Mouse (Mus musculus) midbrain, embryonic 15.5 days (tissue): ENCODE measurements around the gene Lamp1. TPM values are rescaled to one million over a fixed set of nuclear protein-coding genes. Genes with fewer than 3 reads are reported as not detected.

Source experiments
- ATAC-seq: fragments of 200-750 bp; cut with Nextera tagmentation; replicated peaks from 2 replicates; pipeline ENCODE4 v1.8.0; 2017; ENCODE audit warnings: moderate TSS enrichment
- H3K27ac ChIP-seq: fragments of 300-500 bp; sonication (generic); 2 replicates; pipeline ENCODE4 v1.5.1; 2015; ENCODE audit warnings: mild to moderate bottlenecking, inconsistent platforms
- H3K27me3 ChIP-seq: fragments of 300-500 bp; sonication (generic); replicated peaks from 2 replicates; pipeline ENCODE4 v1.6.1; 2015; ENCODE audit warnings: inconsistent platforms
- H3K36me3 ChIP-seq: fragments of 300-500 bp; sonication (generic); replicated peaks from 2 replicates; pipeline ENCODE4 v1.6.1; 2015; ENCODE audit warnings: inconsistent platforms
- H3K4me1 ChIP-seq: fragments of 300-500 bp; sonication (generic); 2 replicates; pipeline ENCODE4 v1.6.1; 2015; ENCODE audit warnings: inconsistent platforms
- H3K4me2 ChIP-seq: fragments of 300-500 bp; sonication (generic); 2 replicates; pipeline ENCODE4 v1.6.1; 2015; ENCODE audit warnings: inconsistent platforms, mild to moderate bottlenecking, moderate library complexity
- H3K4me3 ChIP-seq: fragments of 300-500 bp; sonication (generic); 2 replicates; pipeline ENCODE4 v1.5.1; 2015; ENCODE audit warnings: mild to moderate bottlenecking, inconsistent platforms
- H3K9ac ChIP-seq: fragments of 300-500 bp; sonication (generic); 2 replicates; pipeline ENCODE4 v1.6.1; 2015; ENCODE audit warnings: mild to moderate bottlenecking, inconsistent platforms
- H3K9me3 ChIP-seq: fragments of 300-500 bp; sonication (generic); 2 replicates; pipeline ENCODE4 v1.6.1; 2016; ENCODE audit warnings: inconsistent platforms
- WGBS: fragments of 180-500 bp; shearing (Covaris S2); methylation state at CpG from one replicate; pipeline ENCODE4 v1.1.7; 2015; ENCODE audit warnings: mixed read lengths; 5-methylcytosine and 5-hydroxymethylcytosine counted together
- polyA plus RNA-seq: library from polyadenylated mRNA; unstranded; fragments of >200 nt; fragmentation: Nextera tagmentation; extraction: Ambion mirVana; gene quantifications from 2 replicates; pipeline ENCODE4 v1.2.1, GENCODE M21; 2015

Lamp1 gene
- polyA plus RNA-seq, 1 experiment from 2014 or later: 259 TPM

GRCm38 (mm10) chr8:13188052-13188555 lies 29.1 kb downstream of the Lamp1 start:
- H3K9ac ChIP-seq: no peak overlapping the region
- H3K27ac ChIP-seq: no peak overlapping the region
- H3K9me3 ChIP-seq: no peaks in the 10 kb centered on the region
- no peak overlapping the region for H3K4me2 ChIP-seq
- no peak overlapping the region for H3K4me3 ChIP-seq
- no peak for ATAC-seq
- H3K36me3 ChIP-seq: no peaks in the 10 kb centered on the region
- no peaks in the 10 kb centered on the region for H3K4me1 ChIP-seq
- H3K27me3 ChIP-seq: no peaks in the 10 kb centered on the region
- WGBS: 82% methylated on average over 13 of the region's 13 CpGs

GRCm38 (mm10) chr8:13188857-13189256 lies 29.9 kb downstream of the Lamp1 start:
- no peak overlapping the region for H3K27ac ChIP-seq
- H3K9me3 ChIP-seq: no peaks in the 10 kb centered on the region
- H3K4me3 ChIP-seq: no peak overlapping the region
- no peak overlapping the region for H3K9ac ChIP-seq
- H3K4me1 ChIP-seq: no peaks in the 10 kb centered on the region
- 84% methylated on average over 1 of the region's 1 CpGs for WGBS
- no peak for ATAC-seq
- no peaks in the 10 kb centered on the region for H3K27me3 ChIP-seq
- H3K36me3 ChIP-seq: no peaks in the 10 kb centered on the region
- H3K4me2 ChIP-seq: no peak overlapping the region

GRCm38 (mm10) chr8:13190235-13190634 lies 31.3 kb downstream of the Lamp1 start:
- 88% methylated on average over 8 of the region's 8 CpGs for WGBS
- no peak for ATAC-seq
- Histone ChIP-seq H3K27me3 (no peaks in the 10 kb centered on the region), H3K4me1 (peaks cover 4% of the 10 kb centered on the region; the same call in 1 of the 2 replicates), H3K4me3 (no peak overlapping the region), H3K9ac (no peak overlapping the region), H3K27ac (no peak overlapping the region), H3K9me3 (no peaks in the 10 kb centered on the region), H3K4me2 (no peak overlapping the region), H3K36me3 (no peaks in the 10 kb centered on the region)

- Histone ChIP-seq H3K4me3 (no peak overlapping the region), H3K4me1 (peaks cover 9% of the 10 kb centered on the region), H3K27me3 (no peaks in the 10 kb centered on the region), H3K4me2 (no peak overlapping the region), H3K36me3 (no peaks in the 10 kb centered on the region), H3K9ac (no peak overlapping the region), H3K27ac (peak overlapping the region; percentile 67), H3K9me3 (no peaks in the 10 kb centered on the region)
- WGBS: 21% methylated on average over 10 of the region's 10 CpGs
- ATAC-seq: peak; percentile 67
Observed at GRCm38 (mm10) chr8:13194818-13195217, 35.9 kb downstream of the Lamp1 start.

GRCm38 (mm10) chr8:13197493-13197892 lies 38.5 kb downstream of the Lamp1 start:
- no peak overlapping the region for H3K4me2 ChIP-seq
- no peak for ATAC-seq
- 83% methylated on average over 5 of the region's 5 CpGs for WGBS
- H3K9ac ChIP-seq: no peak overlapping the region
- no peaks in the 10 kb centered on the region for H3K36me3 ChIP-seq
- peaks cover 10% of the 10 kb centered on the region for H3K27me3 ChIP-seq
- H3K9me3 ChIP-seq: no peaks in the 10 kb centered on the region
- H3K4me1 ChIP-seq: peaks cover 19% of the 10 kb centered on the region
- H3K27ac ChIP-seq: no peak overlapping the region
- no peak overlapping the region for H3K4me3 ChIP-seq

GRCm38 (mm10) chr8:13199385-13200061 lies 40.6 kb downstream of the Lamp1 start:
- WGBS: 27% methylated on average over 14 of the region's 14 CpGs
- no peaks in the 10 kb centered on the region for H3K9me3 ChIP-seq
- H3K27me3 ChIP-seq: peaks cover 15% of the 10 kb centered on the region
- H3K4me1 ChIP-seq: peaks cover 19% of the 10 kb centered on the region
- no peak overlapping the region for H3K27ac ChIP-seq
- H3K36me3 ChIP-seq: no peaks in the 10 kb centered on the region
- H3K4me3 ChIP-seq: peak overlapping the region; percentile 82
- H3K9ac ChIP-seq: peak overlapping the region; percentile 75; the same call in 1 of the 2 replicates
- ATAC-seq: 0 out of 2 replicates have a peak, but pooled peaks have one; percentile 12
- H3K4me2 ChIP-seq: peak overlapping the region; percentile 84

GRCm38 (mm10) chr8:13200301-13201012 lies 41.5 kb downstream of the Lamp1 start, which contains the start of gene Grtp1:
Grtp1 (minus strand) TSS chr8:13200620.
- H3K4me3 ChIP-seq: peak within 1 kb of the TSS; percentile 82
- H3K4me1 ChIP-seq: peaks cover 14% of the 10 kb centered on the region
- no peaks in the 10 kb centered on the region for H3K9me3 ChIP-seq
- H3K9ac ChIP-seq: peak within 1 kb of the TSS; percentile 75
- H3K36me3 ChIP-seq: no peaks in the 10 kb centered on the region
- WGBS: under 1% methylated on average over 37 of the region's 58 CpGs
- no peak within 1 kb of the TSS for H3K27ac ChIP-seq
- H3K4me2 ChIP-seq: peak within 1 kb of the TSS; percentile 84
- peaks cover 15% of the 10 kb centered on the region for H3K27me3 ChIP-seq
- ATAC-seq: peak; percentile 82

GRCm38 (mm10) chr8:13201013-13201334 lies 42.0 kb downstream of the Lamp1 start:
- WGBS: 3% methylated on average over 18 of the region's 18 CpGs
- Histone ChIP-seq H3K36me3 (no peaks in the 10 kb centered on the region), H3K4me2 (peak overlapping the region; percentile 84), H3K4me3 (peak overlapping the region; percentile 82), H3K9ac (peak overlapping the region; percentile 75; the same call in 1 of the 2 replicates), H3K27ac (no peak overlapping the region), H3K4me1 (peaks cover 14% of the 10 kb centered on the region), H3K9me3 (no peaks in the 10 kb centered on the region), H3K27me3 (peaks cover 15% of the 10 kb centered on the region)
- ATAC-seq: no peak

GRCm38 (mm10) chr8:13202041-13202440 lies 43.1 kb downstream of the Lamp1 start:
- Histone ChIP-seq H3K4me2 (no peak overlapping the region), H3K9me3 (no peaks in the 10 kb centered on the region), H3K36me3 (no peaks in the 10 kb centered on the region), H3K27me3 (peaks cover 15% of the 10 kb centered on the region), H3K9ac (no peak overlapping the region), H3K4me1 (peaks cover 14% of the 10 kb centered on the region), H3K4me3 (no peak overlapping the region), H3K27ac (no peak overlapping the region)
- no peak for ATAC-seq
- WGBS: 46% methylated on average over 3 of the region's 3 CpGs

- H3K27me3 ChIP-seq: peaks cover 15% of the 10 kb centered on the region
- WGBS: 94% methylated on average over 3 of the region's 3 CpGs
Observed at GRCm38 (mm10) chr8:13202806-13203205, 43.8 kb downstream of the Lamp1 start.

GRCm38 (mm10) chr8:13203472-13203871 lies 44.5 kb downstream of the Lamp1 start:
- Histone ChIP-seq H3K4me3 (no peak overlapping the region), H3K36me3 (no peaks in the 10 kb centered on the region), H3K4me1 (peaks cover 14% of the 10 kb centered on the region), H3K9me3 (no peaks in the 10 kb centered on the region), H3K4me2 (no peak overlapping the region), H3K27me3 (peaks cover 15% of the 10 kb centered on the region), H3K9ac (no peak overlapping the region), H3K27ac (no peak overlapping the region)
- ATAC-seq: no peak
- WGBS: 52% methylated on average over 1 of the region's 1 CpGs

More at GRCm38 (mm10) chr8:13202806-13203205, 43.8 kb downstream of the Lamp1 start:
- Histone ChIP-seq H3K4me2 (no peak overlapping the region), H3K9ac (no peak overlapping the region), H3K36me3 (no peaks in the 10 kb centered on the region), H3K9me3 (no peaks in the 10 kb centered on the region), H3K4me1 (peaks cover 14% of the 10 kb centered on the region), H3K4me3 (no peak overlapping the region), H3K27ac (no peak overlapping the region)
- ATAC-seq: no peak

- no peak for ATAC-seq
- no peaks in the 10 kb centered on the region for H3K36me3 ChIP-seq
- H3K4me1 ChIP-seq: peaks cover 12% of the 10 kb centered on the region
- no peak overlapping the region for H3K9ac ChIP-seq
- no peak overlapping the region for H3K27ac ChIP-seq
- H3K9me3 ChIP-seq: no peaks in the 10 kb centered on the region
- H3K4me2 ChIP-seq: no peak overlapping the region
- peaks cover 15% of the 10 kb centered on the region for H3K27me3 ChIP-seq
- WGBS: 71% methylated on average over 12 of the region's 12 CpGs
- no peak overlapping the region for H3K4me3 ChIP-seq
Observed at GRCm38 (mm10) chr8:13204371-13205140, 45.6 kb downstream of the Lamp1 start.
